Mouse (Mus musculus): ENCODE data around the gene Mmp8. TPM values are rescaled to one million over a fixed set of nuclear protein-coding genes. Genes with fewer than 3 reads are reported as not detected.

Mmp8 gene
- total RNA-seq (2014; rRNA removed; ENCODE audit: low replicate concordance) (1.0 and 1.9 TPM in 2 replicates), polyA plus RNA-seq (2015; fragmentation: Nextera tagmentation; extraction: Ambion mirVana) (0.29 and 0.34 TPM in 2 replicates)

GRCm38 (mm10) chr9:7558221-7559017 is at the start of gene Mmp8:
TSS of gene Mmp8 (plus strand) at chr9:7558456.
- Histone ChIP-seq H3K27ac (ENCODE audit: low read depth) (no peak within 1 kb of the TSS), H3K4me2 (ENCODE audit: low read depth, low read length) (no peak within 1 kb of the TSS), H3K9ac (replicated peaks; ENCODE audit: low read depth, low read length) (no peak within 1 kb of the TSS), H3K36me3 (replicated peaks; ENCODE audit: control insufficient read depth, insufficient read depth, low read length) (no peaks in the 10 kb centered on the region), H3K27me3 (ENCODE audit: control insufficient read depth, insufficient read depth, low read length) (no peaks in the 10 kb centered on the region), H3K9me3 (replicated peaks; ENCODE audit: control insufficient read depth, low read length) (no peaks in the 10 kb centered on the region), H3K4me1 (ENCODE audit: control insufficient read depth, insufficient read depth) (no peaks in the 10 kb centered on the region), H3K4me3 (ENCODE audit: low read depth, low read length) (no peak within 1 kb of the TSS)
- WGBS = 62% methylated on average over 8 of the region's 8 CpGs
- DNase-seq (ENCODE audit: low spot score) = no peak
- ATAC-seq (ENCODE audit: insufficient read depth, low read depth) = no peak
- no peak for TF ChIP-seq CTCF (IDR thresholded peaks at IDR 0.05; ENCODE audit: low read depth)
- no peak for TF ChIP-seq EP300 (IDR thresholded peaks at IDR 0.05; ENCODE audit: low read depth)

GRCm38 (mm10) chr9:7509619-7510233 is 48.5 kb upstream of the Mmp8 start:
- ATAC-seq (ENCODE audit: insufficient read depth, low read depth) = no peak
- Histone ChIP-seq H3K27ac (ENCODE audit: low read depth) (no peak overlapping the region), H3K4me2 (ENCODE audit: low read depth, low read length) (no peak overlapping the region), H3K4me3 (ENCODE audit: low read depth, low read length) (no peak overlapping the region), H3K9me3 (replicated peaks; ENCODE audit: control insufficient read depth, low read length) (no peaks in the 10 kb centered on the region), H3K4me1 (ENCODE audit: control insufficient read depth, insufficient read depth) (no peaks in the 10 kb centered on the region), H3K27me3 (ENCODE audit: control insufficient read depth, insufficient read depth, low read length) (no peaks in the 10 kb centered on the region), H3K36me3 (replicated peaks; ENCODE audit: control insufficient read depth, insufficient read depth, low read length) (no peaks in the 10 kb centered on the region), H3K9ac (replicated peaks; ENCODE audit: low read depth, low read length) (no peak overlapping the region)
- TF ChIP-seq CTCF (IDR thresholded peaks at IDR 0.05; ENCODE audit: low read depth) (no peak), EP300 (IDR thresholded peaks at IDR 0.05; ENCODE audit: low read depth) (no peak)
- DNase-seq (ENCODE audit: low spot score) = no peak
- 82% methylated on average over 10 of the region's 10 CpGs for WGBS

- no peak overlapping the region for H3K27ac ChIP-seq (ENCODE audit: low read depth)
- no peak for TF ChIP-seq CTCF (IDR thresholded peaks at IDR 0.05; ENCODE audit: low read depth)
- TF ChIP-seq EP300 (IDR thresholded peaks at IDR 0.05; ENCODE audit: low read depth) = no peak
- DNase-seq (ENCODE audit: low spot score) (no peak), ATAC-seq (ENCODE audit: insufficient read depth, low read depth) (no peak)
- H3K27me3 ChIP-seq (ENCODE audit: control insufficient read depth, insufficient read depth, low read length) = no peaks in the 10 kb centered on the region
- H3K9me3 ChIP-seq (replicated peaks; ENCODE audit: control insufficient read depth, low read length) = no peaks in the 10 kb centered on the region
- H3K36me3 ChIP-seq (replicated peaks; ENCODE audit: control insufficient read depth, insufficient read depth, low read length) = no peaks in the 10 kb centered on the region
- no peaks in the 10 kb centered on the region for H3K4me1 ChIP-seq (ENCODE audit: control insufficient read depth, insufficient read depth)
- 64% methylated on average over 4 of the region's 4 CpGs for WGBS
- H3K9ac ChIP-seq (replicated peaks; ENCODE audit: low read depth, low read length) = no peak overlapping the region
- H3K4me3 ChIP-seq (ENCODE audit: low read depth, low read length) = no peak overlapping the region
- no peak overlapping the region for H3K4me2 ChIP-seq (ENCODE audit: low read depth, low read length)
Measured at GRCm38 (mm10) chr9:7517944-7518571, 40.2 kb upstream of the Mmp8 start.

- no peak overlapping the region for H3K4me2 ChIP-seq (ENCODE audit: low read depth, low read length)
- DNase-seq (ENCODE audit: low spot score) (no peak), ATAC-seq (ENCODE audit: insufficient read depth, low read depth) (no peak)
- H3K4me3 ChIP-seq (ENCODE audit: low read depth, low read length) = no peak overlapping the region
- H3K9ac ChIP-seq (replicated peaks; ENCODE audit: low read depth, low read length) = no peak overlapping the region
- no peaks in the 10 kb centered on the region for H3K27me3 ChIP-seq (ENCODE audit: control insufficient read depth, insufficient read depth, low read length)
- H3K4me1 ChIP-seq (ENCODE audit: control insufficient read depth, insufficient read depth) = no peaks in the 10 kb centered on the region
- H3K36me3 ChIP-seq (replicated peaks; ENCODE audit: control insufficient read depth, insufficient read depth, low read length) = no peaks in the 10 kb centered on the region
- WGBS = 67% methylated on average over 4 of the region's 4 CpGs
- H3K27ac ChIP-seq (ENCODE audit: low read depth) = no peak overlapping the region
- H3K9me3 ChIP-seq (replicated peaks; ENCODE audit: control insufficient read depth, low read length) = no peaks in the 10 kb centered on the region
- TF ChIP-seq EP300 (IDR thresholded peaks at IDR 0.05; ENCODE audit: low read depth) (no peak), CTCF (IDR thresholded peaks at IDR 0.05; ENCODE audit: low read depth) (no peak)
Measured at GRCm38 (mm10) chr9:7526255-7526940, 31.9 kb upstream of the Mmp8 start.

- Histone ChIP-seq H3K36me3 (replicated peaks; ENCODE audit: control insufficient read depth, insufficient read depth, low read length) (no peaks in the 10 kb centered on the region), H3K4me1 (ENCODE audit: control insufficient read depth, insufficient read depth) (no peaks in the 10 kb centered on the region), H3K9ac (replicated peaks; ENCODE audit: low read depth, low read length) (no peak overlapping the region), H3K4me3 (ENCODE audit: low read depth, low read length) (no peak overlapping the region), H3K4me2 (ENCODE audit: low read depth, low read length) (no peak overlapping the region), H3K27me3 (ENCODE audit: control insufficient read depth, insufficient read depth, low read length) (no peaks in the 10 kb centered on the region), H3K27ac (ENCODE audit: low read depth) (no peak overlapping the region), H3K9me3 (replicated peaks; ENCODE audit: control insufficient read depth, low read length) (no peaks in the 10 kb centered on the region)
- ATAC-seq (ENCODE audit: insufficient read depth, low read depth) (no peak), DNase-seq (ENCODE audit: low spot score) (no peak)
- TF ChIP-seq CTCF (IDR thresholded peaks at IDR 0.05; ENCODE audit: low read depth) (no peak), EP300 (IDR thresholded peaks at IDR 0.05; ENCODE audit: low read depth) (no peak)
Measured at GRCm38 (mm10) chr9:7542763-7543162, 15.5 kb upstream of the Mmp8 start.

Measured in heart, postnatal 0 days (tissue).